Comparison of ENCODE assay signal across 13 mouse cellular contexts in genomic region chr16:8491743-8492490, GRCm38 (mm10). TPM values are rescaled to one million over a fixed set of nuclear protein-coding genes. Genes with fewer than 3 reads are reported as not detected.
DNase-seq lines count a peak whose midpoint lies in the region; ATAC-seq lines count a peak whose summit lies in the region.
"Had no signal": no experiment of that assay in that cellular context is flagged by ENCODE, and none has a peak within 500 bp of the region (broad histone marks: within the 10 kb centered on the region; RNA-seq: fewer than 3 reads in every experiment).

No protein-coding gene starts in this region.

- WGBS in forebrain, embryonic 10.5 days, result 48% methylated on average over 13 of the region's 13 CpGs
- WGBS in forebrain, embryonic 11.5 days, result 43% methylated on average over 13 of the region's 13 CpGs
- 33% methylated on average over 13 of the region's 13 CpGs for WGBS in hindbrain, embryonic 14.5 days
- 40% methylated on average over 13 of the region's 13 CpGs for WGBS in midbrain, embryonic 15.5 days

- H3K4me3 ChIP-seq in forebrain, embryonic 10.5 days, result no peak overlapping the region
- no peak overlapping the region for H3K4me3 ChIP-seq in forebrain, embryonic 11.5 days (ENCODE audit: low read depth, low read length)
- no peak overlapping the region for H3K4me3 ChIP-seq in hindbrain, embryonic 14.5 days (replicated peaks; ENCODE audit: low read length)
- no peak overlapping the region for H3K4me3 ChIP-seq in midbrain, embryonic 15.5 days
- H3K4me3 ChIP-seq: embryonic facial prominence, embryonic 13.5 days; heart, embryonic 10.5 days; liver, embryonic 15.5 days; megakaryocyte, embryonic 14.5 days had no signal

- no peak for DNase-seq in forebrain, embryonic 10.5 days (ENCODE audit: extremely low spot score, low spot score)
- DNase-seq in forebrain, embryonic 11.5 days (ENCODE audit: low spot score), result no peak
- DNase-seq in ZHBTc4 (ENCODE audit: low read depth, low spot score), result peak; percentile 31
- no peak for DNase-seq in hindbrain, embryonic 14.5 days (ENCODE audit: low spot score)
- no peak for DNase-seq in natural killer cell, adult 2 months (ENCODE audit: low spot score in 2 of 2)
- DNase-seq in urinary bladder, postnatal 14 days (ENCODE audit: low spot score), result no peak
- no peak for DNase-seq in urinary bladder, adult 2 months (ENCODE audit: low spot score)

- H3K9me3 ChIP-seq in forebrain, embryonic 10.5 days, result no peaks in the 10 kb centered on the region
- H3K9me3 ChIP-seq in forebrain, embryonic 11.5 days (ENCODE audit: control insufficient read depth, low read length), result no peaks in the 10 kb centered on the region
- H3K9me3 ChIP-seq in hindbrain, embryonic 14.5 days (ENCODE audit: control insufficient read depth, low read length), result no peaks in the 10 kb centered on the region
- no peaks in the 10 kb centered on the region for H3K9me3 ChIP-seq in midbrain, embryonic 15.5 days
- H3K9me3 ChIP-seq: embryonic facial prominence, embryonic 13.5 days; heart, embryonic 10.5 days; liver, embryonic 15.5 days; megakaryocyte, embryonic 14.5 days had no signal

- no peak for ATAC-seq in forebrain, embryonic 11.5 days (replicated peaks; ENCODE audit: low FRiP score)
- ATAC-seq in hindbrain, embryonic 14.5 days (ENCODE audit: low FRiP score), result 0 out of 2 replicates have a peak, but pooled peaks have one; percentile 29
- 0 out of 2 replicates have a peak, but pooled peaks have one; percentile 14 for ATAC-seq in midbrain, embryonic 15.5 days (replicated peaks)
- ATAC-seq: inflammation-experienced regulatory T-cells, adult 6 months had no signal

- H3K36me3 ChIP-seq in forebrain, embryonic 10.5 days (replicated peaks), result peaks cover 37% of the 10 kb centered on the region
- H3K36me3 ChIP-seq in forebrain, embryonic 11.5 days (ENCODE audit: control insufficient read depth, insufficient read depth, low read length), result no peaks in the 10 kb centered on the region; the same call in 1 of the 2 replicates
- peaks cover 21% of the 10 kb centered on the region; the same call in 1 of the 2 replicates for H3K36me3 ChIP-seq in hindbrain, embryonic 14.5 days (replicated peaks; ENCODE audit: control insufficient read depth, insufficient read depth)
- H3K36me3 ChIP-seq in midbrain, embryonic 15.5 days (replicated peaks), result peaks cover 6% of the 10 kb centered on the region; the same call in 1 of the 2 replicates

- peaks cover 8% of the 10 kb centered on the region for H3K4me1 ChIP-seq in forebrain, embryonic 10.5 days
- H3K4me1 ChIP-seq in forebrain, embryonic 11.5 days (replicated peaks; ENCODE audit: control insufficient read depth, insufficient read depth, low read length), result no peaks in the 10 kb centered on the region
- H3K4me1 ChIP-seq in hindbrain, embryonic 14.5 days (replicated peaks; ENCODE audit: control insufficient read depth, insufficient read depth, low read length), result no peaks in the 10 kb centered on the region; the same call in 1 of the 2 replicates
- no peaks in the 10 kb centered on the region for H3K4me1 ChIP-seq in midbrain, embryonic 15.5 days
- H3K4me1 ChIP-seq: embryonic facial prominence, embryonic 13.5 days; heart, embryonic 10.5 days; liver, embryonic 15.5 days; megakaryocyte, embryonic 14.5 days had no signal

- H3K4me2 ChIP-seq in forebrain, embryonic 11.5 days (ENCODE audit: low read depth, low read length, severe bottlenecking), result no peak overlapping the region
- H3K4me2 ChIP-seq in hindbrain, embryonic 14.5 days (replicated peaks), result no peak overlapping the region
- H3K4me2 ChIP-seq in midbrain, embryonic 15.5 days, result no peak overlapping the region
- H3K4me2 ChIP-seq: embryonic facial prominence, embryonic 13.5 days; liver, embryonic 15.5 days had no signal

- no peak overlapping the region for H3K9ac ChIP-seq in forebrain, embryonic 11.5 days (ENCODE audit: low read length)
- no peak overlapping the region for H3K9ac ChIP-seq in hindbrain, embryonic 14.5 days
- H3K9ac ChIP-seq in midbrain, embryonic 15.5 days, result no peak overlapping the region
- H3K9ac ChIP-seq: embryonic facial prominence, embryonic 13.5 days; liver, embryonic 15.5 days had no signal

- no peaks in the 10 kb centered on the region for H3K27me3 ChIP-seq in forebrain, embryonic 10.5 days (ENCODE audit: poor library complexity, severe bottlenecking)
- no peaks in the 10 kb centered on the region for H3K27me3 ChIP-seq in forebrain, embryonic 11.5 days (ENCODE audit: control insufficient read depth, insufficient read depth, low read length)
- H3K27me3 ChIP-seq in hindbrain, embryonic 14.5 days (ENCODE audit: control insufficient read depth, insufficient read depth, low read length), result no peaks in the 10 kb centered on the region
- no peaks in the 10 kb centered on the region for H3K27me3 ChIP-seq in midbrain, embryonic 15.5 days (replicated peaks)
- H3K27me3 ChIP-seq: embryonic facial prominence, embryonic 13.5 days; liver, embryonic 15.5 days had no signal

- H3K27ac ChIP-seq in forebrain, embryonic 10.5 days, result 0 out of 2 replicates have a peak overlapping the region, but pooled peaks have one; percentile 20
- no peak overlapping the region for H3K27ac ChIP-seq in forebrain, embryonic 11.5 days (ENCODE audit: low read depth, low read length)
- H3K27ac ChIP-seq in hindbrain, embryonic 14.5 days, result no peak overlapping the region
- H3K27ac ChIP-seq in midbrain, embryonic 15.5 days, result no peak overlapping the region
- H3K27ac ChIP-seq: embryonic facial prominence, embryonic 13.5 days; heart, embryonic 10.5 days; liver, embryonic 15.5 days had no signal

RNA-seq across cellular contexts. Expression of gene Abat, which starts 21.3 kb away (rescaled TPM):
- 16.2 and 16.8 TPM in 2 replicates for polyA plus RNA-seq in forebrain, embryonic 10.5 days (2016; fragmentation: Nextera tagmentation; extraction: Ambion mirVana)
- polyA plus RNA-seq in forebrain, embryonic 11.5 days (2014; fragmentation: Nextera tagmentation; extraction: Ambion mirVana), result 22.2 and 22.7 TPM in 2 replicates
- 69.5 and 74.3 TPM in 2 replicates for polyA plus RNA-seq in hindbrain, embryonic 14.5 days (2014; fragmentation: Nextera tagmentation; extraction: Ambion mirVana)
- 68.6 and 69.4 TPM in 2 replicates for polyA plus RNA-seq in midbrain, embryonic 15.5 days (2015; fragmentation: Nextera tagmentation; extraction: Ambion mirVana)
- polyA plus RNA-seq in urinary bladder, adult 2 months (2012; rRNA removed), result 11.7 and 16.7 TPM in 2 replicates

RNA-seq across cellular contexts. Expression of gene Mettl22, which starts 21.3 kb away (rescaled TPM):
- polyA plus RNA-seq in forebrain, embryonic 10.5 days (2016; fragmentation: Nextera tagmentation; extraction: Ambion mirVana), result 24.4 and 25.7 TPM in 2 replicates
- 16.4 and 22.1 TPM in 2 replicates for polyA plus RNA-seq in forebrain, embryonic 11.5 days (2014; fragmentation: Nextera tagmentation; extraction: Ambion mirVana)
- polyA plus RNA-seq in hindbrain, embryonic 14.5 days (2014; fragmentation: Nextera tagmentation; extraction: Ambion mirVana), result 49.7 and 53.8 TPM in 2 replicates
- 57.2 and 63.7 TPM in 2 replicates for polyA plus RNA-seq in midbrain, embryonic 15.5 days (2015; fragmentation: Nextera tagmentation; extraction: Ambion mirVana)
- polyA plus RNA-seq in urinary bladder, adult 2 months (2012; rRNA removed), result 26.1 and 28.4 TPM in 2 replicates
